Mouse (Mus musculus) gastrocnemius, adult 2 months (tissue): Measurements from ENCODE around the gene Hnf1a. TPM values are rescaled to one million over a fixed set of nuclear protein-coding genes. Genes with fewer than 3 reads are reported as not detected.

Experiments
- DNase-seq: peaks from one replicate; pipeline ENCODE4 v3.0.0; 2022
- H3K27ac ChIP-seq: fragments of 200-600 bp; 2 replicates; pipeline ENCODE4 v1.8.1; 2022; ENCODE audit warnings: mild to moderate bottlenecking
- H3K4me3 ChIP-seq: fragments of 200-600 bp; 2 replicates; pipeline ENCODE4 v1.8.1; 2022; ENCODE audit warnings: mild to moderate bottlenecking, moderate library complexity
- CTCF ChIP-seq: fragments of 200-600 bp; IDR thresholded peaks from 2 replicates; pipeline ENCODE4 v1.8.1; 2022; ENCODE audit warnings: antibody characterized with exemption, mild to moderate bottlenecking, moderate library complexity
- intact Hi-C: fragments of 180-260 bp; cut with DNase I; formaldehyde crosslinking; loops from one replicate; pipeline ENCODE4 v1.15.1; 2025
- long read RNA-seq, 2 experiments: library from polyadenylated mRNA; stranded (forward); transcript quantifications; one replicate each; pipeline ENCODE4 v2.0.0; 2021
- total RNA-seq, 2 experiments: library from RNA; stranded (reverse); gene quantifications; 2 replicates each; pipeline ENCODE4 v1.2.3; 2021

Gene Hnf1a
- total RNA-seq = not detected
- long read RNA-seq, experiment 1 = 0 reads
- long read RNA-seq, experiment 2 = 0 reads

GRCm38 (mm10) chr5:114970824-114971227 is at the start of gene Hnf1a:
TSS of gene Hnf1a (minus strand) at chr5:114971094.
- H3K27ac ChIP-seq = no peak within 1 kb of the TSS
- no peak within 1 kb of the TSS for H3K4me3 ChIP-seq
- intact Hi-C loops = no loop called here
- no peak for DNase-seq
- no peak for TF ChIP-seq CTCF

- H3K27ac ChIP-seq = peak overlapping the region; percentile 78
- intact Hi-C loops = no loop called here
- DNase-seq = peak; percentile 49
- H3K4me3 ChIP-seq = peak overlapping the region; percentile 36
- no peak for TF ChIP-seq CTCF
Observed at GRCm38 (mm10) chr5:115018813-115019212, 47.9 kb upstream of the Hnf1a start.

- peak overlapping the region; percentile 78 for H3K27ac ChIP-seq
- intact Hi-C loops = no loop called here
- DNase-seq = no peak
- TF ChIP-seq CTCF = no peak
- no peak overlapping the region; the same call in 1 of the 2 replicates for H3K4me3 ChIP-seq
Observed at GRCm38 (mm10) chr5:115018270-115018669, 47.4 kb upstream of the Hnf1a start.

- no peak for DNase-seq
- no peak overlapping the region for H3K27ac ChIP-seq
- no peak for TF ChIP-seq CTCF
- intact Hi-C loops = no loop called here
- H3K4me3 ChIP-seq = no peak overlapping the region
Observed at GRCm38 (mm10) chr5:115015121-115015520, 44.2 kb upstream of the Hnf1a start.

GRCm38 (mm10) chr5:115014570-115014969 is 43.7 kb upstream of the Hnf1a start:
- no peak for TF ChIP-seq CTCF
- Histone ChIP-seq H3K27ac (no peak overlapping the region), H3K4me3 (no peak overlapping the region)
- DNase-seq = no peak
- intact Hi-C loops = loop anchor here (5.0 kb wide), 1 partner anchor 33 kb away; no protein-coding TSS in a partner anchor

GRCm38 (mm10) chr5:115013436-115013835 is 42.5 kb upstream of the Hnf1a start:
- TF ChIP-seq CTCF = no peak
- no peak for DNase-seq
- peak overlapping the region; percentile 98; the same call in 1 of the 2 replicates for H3K4me3 ChIP-seq
- intact Hi-C loops = loop anchor here (5.0 kb wide), 1 partner anchor 34 kb away; no protein-coding TSS in a partner anchor
- H3K27ac ChIP-seq = 0 out of 2 replicates have a peak overlapping the region, but pooled peaks have one; percentile 96

- peak overlapping the region; percentile 96 for H3K27ac ChIP-seq
- intact Hi-C loops = loop anchor here (5.0 kb wide), 1 partner anchor 36 kb away; no protein-coding TSS in a partner anchor
- DNase-seq = peak; percentile 85
- H3K4me3 ChIP-seq = peak overlapping the region; percentile 98
- peak; percentile 9; the same call in 1 of the 2 replicates for TF ChIP-seq CTCF
Observed at GRCm38 (mm10) chr5:115011519-115012261, 40.8 kb upstream of the Hnf1a start.

- H3K4me3 ChIP-seq = peak overlapping the region; percentile 98
- intact Hi-C loops = loop anchor here (5.0 kb wide), 1 partner anchor 36 kb away; no protein-coding TSS in a partner anchor
- DNase-seq = no peak
- peak overlapping the region; percentile 96 for H3K27ac ChIP-seq
- TF ChIP-seq CTCF = no peak
Observed at GRCm38 (mm10) chr5:115011217-115011518, 40.3 kb upstream of the Hnf1a start.

- peak; percentile 97 for DNase-seq
- H3K4me3 ChIP-seq = peak within 1 kb of the TSS; percentile 98
- intact Hi-C loops = loop anchor here (5.0 kb wide), 1 partner anchor 37 kb away; no protein-coding TSS in a partner anchor
- H3K27ac ChIP-seq = peak within 1 kb of the TSS; percentile 96
- TF ChIP-seq CTCF = peak; percentile 11; the same call in 1 of the 2 replicates
Observed at GRCm38 (mm10) chr5:115010577-115011216, 39.8 kb upstream of the Hnf1a start, which contains the start of gene Sppl3. TSS of gene Sppl3 (plus strand) at chr5:115011137.

- intact Hi-C loops = loop anchor here (5.0 kb wide), 1 partner anchor 37 kb away; no protein-coding TSS in a partner anchor
- Histone ChIP-seq H3K27ac (peak overlapping the region; percentile 96), H3K4me3 (peak overlapping the region; percentile 98)
- DNase-seq = no peak
- TF ChIP-seq CTCF = no peak
Observed at GRCm38 (mm10) chr5:115009961-115010360, 39.1 kb upstream of the Hnf1a start.

GRCm38 (mm10) chr5:115009143-115009542 is 38.2 kb upstream of the Hnf1a start:
- intact Hi-C loops = no loop called here
- no peak for DNase-seq
- no peak overlapping the region for H3K4me3 ChIP-seq
- TF ChIP-seq CTCF = no peak
- H3K27ac ChIP-seq = no peak overlapping the region

GRCm38 (mm10) chr5:115008307-115008706 is 37.4 kb upstream of the Hnf1a start:
- intact Hi-C loops = no loop called here
- Histone ChIP-seq H3K27ac (no peak overlapping the region), H3K4me3 (no peak overlapping the region)
- no peak for DNase-seq
- TF ChIP-seq CTCF = no peak

GRCm38 (mm10) chr5:115007768-115008167 is 36.9 kb upstream of the Hnf1a start:
- TF ChIP-seq CTCF = no peak
- Histone ChIP-seq H3K4me3 (no peak overlapping the region), H3K27ac (no peak overlapping the region)
- intact Hi-C loops = no loop called here
- no peak for DNase-seq
